Mouse (Mus musculus): ENCODE data around the gene Med28. TPM values are rescaled to one million over a fixed set of nuclear protein-coding genes. Genes with fewer than 3 reads are reported as not detected.

The Med28 gene
- total and polyA plus RNA-seq, 3 experiments: 177 to 195 TPM; not detected in 1

DNA sequence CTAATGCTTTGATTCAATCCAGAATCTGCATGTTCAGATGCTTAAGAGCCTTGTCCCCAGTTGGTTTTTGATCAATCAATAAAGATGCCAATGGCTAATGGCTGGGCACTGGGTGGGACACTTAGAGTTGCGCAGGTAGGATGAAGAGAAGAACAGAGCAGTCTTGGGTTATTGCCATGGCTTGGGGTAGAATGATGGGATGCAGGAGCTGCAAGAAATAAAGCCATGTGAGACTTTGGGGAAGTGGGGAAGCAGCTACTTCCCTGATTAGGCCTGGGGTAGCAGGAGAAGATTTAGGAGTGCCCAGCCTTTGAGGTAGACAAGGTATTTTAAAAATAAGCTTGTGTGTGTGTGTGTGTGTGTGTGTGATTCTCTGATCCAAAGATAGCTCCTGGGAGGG is 40.0 kb upstream of the Med28 start:
- Histone ChIP-seq H3K4me1 (ENCODE audit: control insufficient read depth in 1 of 2, insufficient read depth in 2 of 2, low read length in 2 of 2) (no peaks in the 10 kb centered on the region), H3K9me3 (replicated peaks; ENCODE audit: insufficient read depth, low read length) (no peaks in the 10 kb centered on the region), H3K27me3 (ENCODE audit: control insufficient read depth in 1 of 2, insufficient read depth in 2 of 2, low read length in 2 of 2) (peaks cover 6 to 14% of the 10 kb centered on the region in 2 experiments), H3K79me2 (ENCODE audit: control insufficient read depth, insufficient read depth, low read length, poor library complexity) (no peaks in the 10 kb centered on the region), H3K4me3 (ENCODE audit: control insufficient read depth in 1 of 2, insufficient read depth in 1 of 2, low read depth in 2 of 2, low read length in 2 of 2) (no peak overlapping the region), H3K36me3 (ENCODE audit: control insufficient read depth in 1 of 2, insufficient read depth in 2 of 2, low read length in 2 of 2) (no peaks in the 10 kb centered on the region), H3K27ac (ENCODE audit: control insufficient read depth, low read depth, low read length) (no peak overlapping the region), H3K9ac (ENCODE audit: control insufficient read depth, low read depth, low read length, poor library complexity, severe bottlenecking) (no peak overlapping the region)
- TF ChIP-seq CHD1 (IDR thresholded peaks at IDR 0.05; ENCODE audit: low read depth, low read length) (no peak), MYC (IDR thresholded peaks at IDR 0.05; ENCODE audit: low read depth, low read length) (no peak), ELF1 (IDR thresholded peaks at IDR 0.05; ENCODE audit: low read depth, low read length) (no peak), GABPA (IDR thresholded peaks at IDR 0.05; ENCODE audit: low read depth, low read length) (no peak), E2F4 (IDR thresholded peaks at IDR 0.05; ENCODE audit: borderline replicate concordance, low read depth, low read length) (no peak), MAX (IDR thresholded peaks at IDR 0.05; ENCODE audit: low read length) (no peak), BHLHE40 (IDR thresholded peaks at IDR 0.05; ENCODE audit: borderline replicate concordance, low read depth, low read length) (no peak), SMC3 (IDR thresholded peaks at IDR 0.05; ENCODE audit: low read depth, low read length) (no peak), MYB (IDR thresholded peaks at IDR 0.05; ENCODE audit: low read depth, low read length) (no peak), TBP (IDR thresholded peaks at IDR 0.05; ENCODE audit: low read depth, low read length) (no peak), MAFK (IDR thresholded peaks at IDR 0.05; ENCODE audit: borderline replicate concordance, low read depth, low read length) (no peak), NELFE (IDR thresholded peaks at IDR 0.05; ENCODE audit: low read depth, low read length) (no peak), CHD2 (IDR thresholded peaks at IDR 0.05; ENCODE audit: low read length) (no peak), ZMIZ1 (IDR thresholded peaks at IDR 0.05; ENCODE audit: low read depth, low read length) (no peak), MXI1 (IDR thresholded peaks at IDR 0.05; ENCODE audit: low read depth, low read length) (no peak), JUND (IDR thresholded peaks at IDR 0.05; ENCODE audit: low read depth, low read length) (no peak), CTCF (IDR thresholded peaks at IDR 0.05 in 2 of 3, conservative IDR thresholded peaks at IDR 0.05 in 1 of 3; ENCODE audit: control insufficient read depth in 1 of 3, insufficient read depth in 1 of 3, low read depth in 2 of 3, low read length in 3 of 3, poor library complexity in 1 of 3, severe bottlenecking in 1 of 3) (no peak), UBTF (IDR thresholded peaks at IDR 0.05; ENCODE audit: borderline replicate concordance, insufficient read depth, low read depth, low read length) (no peak)
- no peak for DNase-seq (ENCODE audit: low read depth, low spot score)

DNA sequence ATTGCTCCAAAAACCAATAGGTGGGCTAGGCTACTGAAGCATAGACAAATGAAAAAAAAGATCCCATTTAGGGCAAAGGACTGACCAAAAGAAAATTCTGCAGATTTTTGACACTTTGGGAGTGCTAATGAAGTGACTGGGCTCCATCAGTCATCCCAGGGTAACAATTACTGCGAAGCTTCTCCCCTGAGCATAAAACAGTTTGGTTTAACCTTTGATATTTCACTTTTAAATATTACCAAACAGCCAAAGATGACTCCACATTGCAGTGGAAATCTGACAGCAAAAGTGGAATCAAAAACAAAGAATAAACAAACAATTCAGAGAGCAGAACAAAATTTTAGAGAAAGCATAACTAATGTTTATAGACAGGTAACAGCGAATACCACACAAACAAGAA is 38.9 kb upstream of the Med28 start:
- Histone ChIP-seq H3K27me3 (ENCODE audit: control insufficient read depth in 1 of 2, insufficient read depth in 2 of 2, low read length in 2 of 2) (peaks cover 6 to 14% of the 10 kb centered on the region in 2 experiments), H3K4me1 (ENCODE audit: control insufficient read depth in 1 of 2, insufficient read depth in 2 of 2, low read length in 2 of 2) (no peaks in the 10 kb centered on the region), H3K4me3 (ENCODE audit: control insufficient read depth in 1 of 2, insufficient read depth in 1 of 2, low read depth in 2 of 2, low read length in 2 of 2) (no peak overlapping the region), H3K36me3 (ENCODE audit: control insufficient read depth in 1 of 2, insufficient read depth in 2 of 2, low read length in 2 of 2) (no peaks in the 10 kb centered on the region), H3K79me2 (ENCODE audit: control insufficient read depth, insufficient read depth, low read length, poor library complexity) (no peaks in the 10 kb centered on the region), H3K9ac (ENCODE audit: control insufficient read depth, low read depth, low read length, poor library complexity, severe bottlenecking) (no peak overlapping the region), H3K27ac (ENCODE audit: control insufficient read depth, low read depth, low read length) (no peak overlapping the region), H3K9me3 (replicated peaks; ENCODE audit: insufficient read depth, low read length) (no peaks in the 10 kb centered on the region)
- DNase-seq (ENCODE audit: low read depth, low spot score): no peak
- TF ChIP-seq ZNF384 (IDR thresholded peaks at IDR 0.05; ENCODE audit: low read depth, low read length): no peak
- no peak for TF ChIP-seq MYB (IDR thresholded peaks at IDR 0.05; ENCODE audit: low read depth, low read length)
- no peak for TF ChIP-seq EP300 (IDR thresholded peaks at IDR 0.05; ENCODE audit: low read depth in 1 of 2, low read length in 2 of 2)
- TF ChIP-seq RCOR1 (IDR thresholded peaks at IDR 0.05; ENCODE audit: low read depth, low read length): no peak
- no peak for TF ChIP-seq MAX (IDR thresholded peaks at IDR 0.05; ENCODE audit: low read length)
- no peak for TF ChIP-seq HCFC1 (IDR thresholded peaks at IDR 0.05; ENCODE audit: low read depth, low read length)
- TF ChIP-seq MAZ (IDR thresholded peaks at IDR 0.05; ENCODE audit: low read depth, low read length): no peak
